Mouse (Mus musculus): ENCODE measurements around the gene Nlrp6.
"Not testable (repeated sequence)": the region's sequence is repeated elsewhere in the genome, so short reads cannot be mapped to it uniquely, and the experiment has no call there.

Nlrp6 gene

DNA sequence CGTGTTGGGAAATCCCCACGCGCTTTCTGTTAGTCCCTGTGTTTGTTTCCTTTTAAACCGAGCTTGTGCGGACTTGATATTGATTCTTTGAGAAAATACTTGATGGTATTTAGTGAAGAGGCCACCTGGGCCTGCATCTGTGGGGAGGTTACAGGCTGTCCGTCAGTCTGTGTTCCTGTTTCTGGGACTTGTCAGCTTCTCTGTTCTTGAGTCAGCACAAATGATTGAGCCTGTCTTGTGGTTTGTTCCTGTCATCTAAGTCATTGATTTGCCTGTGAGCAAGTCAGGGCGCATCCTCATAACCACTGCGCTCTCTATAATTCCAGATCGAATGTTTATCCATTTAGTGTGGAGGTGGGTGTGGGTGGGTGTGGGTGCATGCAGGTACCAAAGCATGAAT, 56.0 kb downstream of the Nlrp6 start:
- not testable (repeated sequence) for DNase-seq
